Mouse (Mus musculus) myocyte (in vitro differentiated cells): Measurements from ENCODE around the gene Cmbl. TPM values are rescaled to one million over a fixed set of nuclear protein-coding genes. Genes with fewer than 3 reads are reported as not detected.

Source experiments
- H3K27me3 ChIP-seq: one replicate; pipeline ENCODE4 v1.6.1; 2011; ENCODE audit not compliant: control insufficient read depth, insufficient read depth, insufficient read length
- H3K36me3 ChIP-seq: one replicate; pipeline ENCODE4 v1.6.1; 2011; ENCODE audit not compliant: control insufficient read depth, insufficient read depth
- H3K4me2 ChIP-seq: one replicate; pipeline ENCODE4 v1.6.1; 2011; ENCODE audit warnings: low read depth, control low read depth
- H3K4me3 ChIP-seq: one replicate; pipeline ENCODE4 v1.5.1; 2011; ENCODE audit warnings: mild to moderate bottlenecking, control low read depth, moderate library complexity
- H3K79me2 ChIP-seq: one replicate; pipeline ENCODE4 v1.6.1; 2011; ENCODE audit not compliant: control insufficient read depth, insufficient read depth
- H3ac ChIP-seq: one replicate; pipeline ENCODE4 v1.6.1; 2011; ENCODE audit not compliant: control insufficient read depth, insufficient read length
- CEBPB ChIP-seq: IDR thresholded peaks from 2 replicates; pipeline ENCODE4 v1.6.1; 2011; ENCODE audit warnings: mild to moderate bottlenecking, moderate library complexity; ENCODE audit not compliant: poor library complexity, insufficient read depth, severe bottlenecking
- E2F4 ChIP-seq: IDR thresholded peaks from one replicate; pipeline ENCODE4 v1.6.1; 2011; ENCODE audit warnings: mild to moderate bottlenecking, control low read depth, moderate library complexity; ENCODE audit not compliant: insufficient read depth
- MAX ChIP-seq: IDR thresholded peaks from one replicate; pipeline ENCODE4 v1.6.1; 2011; ENCODE audit warnings: low read depth, mild to moderate bottlenecking, control low read depth
- MYOD1 ChIP-seq, 3 experiments: IDR thresholded peaks; one replicate each; pipeline ENCODE4 v1.6.1; 2011; ENCODE audit warnings: control low read depth in 2 of 3, low read depth in 2 of 3, mild to moderate bottlenecking in 2 of 3, moderate library complexity in 1 of 3; ENCODE audit not compliant: insufficient read length in 2 of 3, control insufficient read depth in 1 of 3
- MYOG ChIP-seq, 3 experiments: IDR thresholded peaks; one replicate each; pipeline ENCODE4 v1.6.1; 2011; ENCODE audit warnings: control low read depth in 2 of 3, low read depth in 2 of 3, mild to moderate bottlenecking in 2 of 3; ENCODE audit not compliant: insufficient read length in 2 of 3, control insufficient read depth in 1 of 3, insufficient read depth in 1 of 3
- POLR2A ChIP-seq: IDR thresholded peaks from one replicate; pipeline ENCODE4 v1.6.1; 2011; ENCODE audit warnings: low read depth, mild to moderate bottlenecking, control low read depth, moderate library complexity; ENCODE audit not compliant: insufficient read length
- POLR2AphosphoS2 ChIP-seq: IDR thresholded peaks from one replicate; pipeline ENCODE4 v1.6.1; 2011; ENCODE audit warnings: low read depth, control low read depth; ENCODE audit not compliant: insufficient read length
- REST ChIP-seq: IDR thresholded peaks from one replicate; pipeline ENCODE4 v1.6.1; 2011; ENCODE audit warnings: mild to moderate bottlenecking, control low read depth, moderate library complexity; ENCODE audit not compliant: insufficient read depth, insufficient read length
- SRF ChIP-seq: IDR thresholded peaks from one replicate; pipeline ENCODE4 v1.6.1; 2011; ENCODE audit warnings: low read depth; ENCODE audit not compliant: control insufficient read depth, insufficient read length
- TCF12 ChIP-seq: IDR thresholded peaks from one replicate; pipeline ENCODE4 v1.6.1; 2011; ENCODE audit warnings: mild to moderate bottlenecking, control low read depth; ENCODE audit not compliant: poor library complexity, insufficient read depth, severe bottlenecking
- TCF3 ChIP-seq: IDR thresholded peaks from one replicate; pipeline ENCODE4 v1.6.1; 2011; ENCODE audit warnings: low read depth, control low read depth; ENCODE audit not compliant: insufficient read length
- USF1 ChIP-seq: IDR thresholded peaks from one replicate; pipeline ENCODE4 v1.6.1; 2011; ENCODE audit warnings: low read depth, mild to moderate bottlenecking, control low read depth, moderate library complexity
- polyA plus RNA-seq: library from polyadenylated mRNA; unstranded; fragments of >200 nt; fragmentation: generic; extraction: Trizol; gene quantifications from one replicate; pipeline ENCODE4 v1.2.1, GENCODE M21; 2012; ENCODE audit warnings: missing spikeins

Cmbl gene
- polyA plus RNA-seq, 1 experiment, result 29.0 TPM

DNA sequence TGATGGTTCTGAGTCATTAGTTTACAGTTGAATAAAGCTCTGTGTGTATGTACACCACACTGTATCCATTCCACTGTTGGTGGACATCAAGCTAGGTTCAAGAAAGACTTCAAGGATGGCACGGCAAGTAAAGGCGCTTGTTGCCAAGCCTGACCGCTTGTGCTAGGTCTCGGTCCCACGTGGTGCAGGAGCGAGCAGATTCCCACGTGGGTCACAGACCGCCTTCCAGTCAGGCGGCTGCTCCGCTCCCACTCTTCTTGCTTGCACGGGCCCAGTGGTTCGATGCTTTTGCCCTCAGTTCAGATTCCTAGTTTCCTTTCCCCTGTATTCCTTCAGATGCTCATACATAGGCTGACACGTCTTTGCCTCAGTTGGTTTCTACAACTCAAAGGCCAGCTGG, 37.9 kb downstream of the Cmbl start:
- TF ChIP-seq MYOG (IDR thresholded peaks at IDR 0.05; ENCODE audit: control insufficient read depth in 1 of 3, insufficient read depth in 1 of 3, insufficient read length in 2 of 3, low read depth in 2 of 3) (no peak), POLR2AphosphoS2 (no peak), POLR2A (no peak), SRF (no peak)
- peak overlapping the region; percentile 95 for H3K4me3 ChIP-seq
- peaks cover under 1% of the 10 kb centered on the region for H3K36me3 ChIP-seq

DNA sequence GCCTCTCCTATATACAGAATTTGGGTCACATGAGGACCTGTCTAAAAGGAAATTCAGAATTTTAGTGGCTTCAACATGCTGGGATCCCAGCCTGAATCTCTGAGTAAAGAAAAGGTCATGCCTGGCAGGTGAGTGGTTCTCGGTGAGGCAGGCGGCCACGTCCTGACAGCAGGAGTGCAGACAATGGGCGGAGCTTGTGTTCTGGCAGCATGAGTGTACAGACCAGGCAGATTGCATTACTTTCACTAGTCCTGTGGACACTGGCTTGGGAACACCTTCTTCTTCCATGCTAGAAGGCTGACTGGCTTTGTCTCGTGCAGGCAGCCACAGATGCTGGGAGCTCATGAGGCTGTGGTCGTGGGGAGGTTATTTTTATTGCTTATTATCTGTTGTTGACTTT, 41.6 kb downstream of the Cmbl start:
- no peaks in the 10 kb centered on the region for H3K27me3 ChIP-seq
- no peak overlapping the region for H3ac ChIP-seq
- TF ChIP-seq E2F4 (no peak), POLR2A (no peak), REST (no peak), MYOD1 (IDR thresholded peaks at IDR 0.05; ENCODE audit: control insufficient read depth in 1 of 3, insufficient read length in 2 of 3, low read depth in 2 of 3) (no peak), SRF (no peak)
- H3K79me2 ChIP-seq, result peaks cover 6% of the 10 kb centered on the region
- H3K36me3 ChIP-seq, result peaks cover 9% of the 10 kb centered on the region
- no peak overlapping the region for H3K4me3 ChIP-seq
- H3K4me2 ChIP-seq, result no peak overlapping the region

More for the DNA sequence above, 37.9 kb downstream of the Cmbl start:
- peak overlapping the region; percentile 91 for H3K4me2 ChIP-seq
- no peak overlapping the region for H3ac ChIP-seq
- peaks cover 41% of the 10 kb centered on the region for H3K79me2 ChIP-seq
- H3K27me3 ChIP-seq, result no peaks in the 10 kb centered on the region

DNA sequence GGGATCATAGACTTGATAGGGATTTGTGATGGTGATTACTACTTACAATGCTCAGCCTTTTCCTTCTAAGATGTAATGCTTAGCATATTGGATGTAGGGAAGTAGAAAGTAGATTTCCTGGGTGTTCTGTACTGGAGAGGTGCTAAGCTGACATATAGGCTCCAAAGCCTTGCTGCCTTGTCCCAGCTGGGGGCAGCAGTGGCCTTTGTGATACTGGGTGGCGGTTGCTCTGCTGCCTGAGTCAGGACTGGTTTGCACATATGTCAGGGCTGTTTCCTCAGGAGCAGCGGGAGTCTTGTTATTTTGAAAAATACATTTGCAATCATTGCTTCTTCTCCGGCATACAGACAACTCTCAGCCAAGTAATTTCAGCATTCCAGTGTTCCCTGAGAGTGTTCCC, 45.8 kb downstream of the Cmbl start:
- Histone ChIP-seq H3K36me3 (peaks cover 22% of the 10 kb centered on the region), H3K4me2 (no peak overlapping the region), H3ac (no peak overlapping the region), H3K4me3 (no peak overlapping the region), H3K79me2 (no peaks in the 10 kb centered on the region), H3K27me3 (no peaks in the 10 kb centered on the region)
- no peak for TF ChIP-seq REST
- no peak for TF ChIP-seq MYOD1 (IDR thresholded peaks at IDR 0.05; ENCODE audit: control insufficient read depth in 1 of 3, insufficient read length in 2 of 3, low read depth in 2 of 3)
- no peak for TF ChIP-seq POLR2AphosphoS2
- TF ChIP-seq POLR2A, result no peak
- TF ChIP-seq USF1, result no peak
- no peak for TF ChIP-seq MYOG (IDR thresholded peaks at IDR 0.05; ENCODE audit: control insufficient read depth in 1 of 3, insufficient read depth in 1 of 3, insufficient read length in 2 of 3, low read depth in 2 of 3)
- no peak for TF ChIP-seq TCF3
- no peak for TF ChIP-seq SRF
- TF ChIP-seq CEBPB, result no peak
- no peak for TF ChIP-seq E2F4
- no peak for TF ChIP-seq TCF12
- no peak for TF ChIP-seq MAX

DNA sequence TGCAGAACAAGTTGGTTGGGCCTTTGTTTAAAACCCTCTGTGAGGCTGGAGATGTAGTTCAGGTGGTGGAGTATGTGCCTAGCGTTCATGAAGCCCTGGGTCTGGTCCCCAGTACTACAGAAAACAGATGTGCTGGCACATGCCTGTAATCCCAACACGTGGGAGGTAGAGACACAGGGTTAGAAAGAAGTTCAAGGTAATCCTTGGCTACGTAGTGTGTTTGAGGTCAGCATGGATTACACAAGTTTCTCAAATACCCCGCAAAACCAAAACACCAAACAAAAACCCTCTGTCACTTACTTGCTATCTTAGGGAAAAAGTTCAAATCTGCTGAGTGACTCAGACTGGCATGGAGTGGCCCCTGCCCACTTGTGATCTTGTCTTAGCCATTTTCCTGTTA, 46.8 kb downstream of the Cmbl start:
- Histone ChIP-seq H3ac (no peak overlapping the region), H3K27me3 (no peaks in the 10 kb centered on the region), H3K79me2 (no peaks in the 10 kb centered on the region), H3K4me2 (no peak overlapping the region), H3K36me3 (peaks cover 24% of the 10 kb centered on the region), H3K4me3 (no peak overlapping the region)
- TF ChIP-seq MYOG (IDR thresholded peaks at IDR 0.05; ENCODE audit: control insufficient read depth in 1 of 3, insufficient read depth in 1 of 3, insufficient read length in 2 of 3, low read depth in 2 of 3), result no peak
- no peak for TF ChIP-seq REST
- no peak for TF ChIP-seq TCF12
- TF ChIP-seq CEBPB, result no peak
- TF ChIP-seq E2F4, result no peak
- no peak for TF ChIP-seq MYOD1 (IDR thresholded peaks at IDR 0.05; ENCODE audit: control insufficient read depth in 1 of 3, insufficient read length in 2 of 3, low read depth in 2 of 3)
- no peak for TF ChIP-seq POLR2A
- TF ChIP-seq TCF3, result no peak

DNA sequence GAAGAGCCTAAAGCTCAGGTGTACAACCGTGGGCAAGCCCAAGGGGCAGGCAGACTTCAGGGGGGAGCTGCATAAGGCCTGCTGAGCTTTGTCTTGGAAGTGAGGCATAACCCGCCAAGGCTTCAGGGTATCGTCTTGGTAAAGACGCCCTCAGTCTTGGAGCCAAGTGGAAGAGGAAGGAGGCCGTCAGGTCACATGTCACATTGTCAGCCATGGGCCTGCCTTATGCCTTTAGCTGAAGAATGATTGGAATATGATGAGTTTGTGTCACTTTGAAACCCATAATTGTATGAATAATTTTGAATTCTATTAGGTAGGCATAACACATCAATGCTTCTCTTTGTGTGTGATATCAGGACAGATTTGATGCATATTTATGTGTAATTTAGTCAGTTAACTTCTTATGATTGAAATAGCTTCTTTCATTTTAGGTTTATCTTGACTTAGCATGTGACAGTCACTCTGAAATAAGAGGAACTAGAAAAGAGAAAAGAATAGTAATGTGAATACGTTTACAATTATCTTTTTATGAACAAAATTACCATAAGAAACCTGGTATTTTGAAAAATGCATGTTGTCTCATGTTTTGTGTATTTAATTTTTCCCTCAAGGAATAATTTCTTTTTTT, 48.8 kb downstream of the Cmbl start:
- H3K36me3 ChIP-seq, result peaks cover 41% of the 10 kb centered on the region
- H3K79me2 ChIP-seq, result no peaks in the 10 kb centered on the region
- no peak overlapping the region for H3K4me2 ChIP-seq
- H3ac ChIP-seq, result no peak overlapping the region
- TF ChIP-seq POLR2A (no peak), MAX (no peak), USF1 (no peak), CEBPB (no peak), MYOG (IDR thresholded peaks at IDR 0.05; ENCODE audit: control insufficient read depth in 1 of 3, insufficient read depth in 1 of 3, insufficient read length in 2 of 3, low read depth in 2 of 3) (no peak), SRF (no peak)
- H3K4me3 ChIP-seq, result no peak overlapping the region
- no peaks in the 10 kb centered on the region for H3K27me3 ChIP-seq
